ENCODE assay signal across 18 mouse cellular contexts in the genomic region with DNA sequence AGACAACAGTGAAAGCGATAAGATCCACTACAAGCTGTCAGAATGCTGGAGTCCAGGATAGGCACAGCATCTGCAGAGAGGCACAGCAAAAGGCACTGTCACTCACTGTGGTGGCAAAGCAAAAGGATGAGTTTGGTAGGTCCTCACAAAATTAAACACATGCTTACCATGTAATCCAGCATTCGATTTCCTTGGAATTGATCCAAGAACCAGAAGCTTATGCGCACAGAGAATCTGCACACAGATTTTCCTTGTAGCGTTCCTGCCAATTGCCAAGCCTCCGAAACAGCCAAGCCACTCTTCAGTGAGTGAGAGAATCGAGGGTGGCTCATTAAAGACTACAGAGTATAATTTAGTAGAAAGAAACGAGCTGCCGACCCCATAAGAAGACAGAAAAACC. TPM values are rescaled to one million over a fixed set of nuclear protein-coding genes. Genes with fewer than 3 reads are reported as not detected.
DNase-seq lines count a peak whose midpoint lies in the region; ATAC-seq and TF ChIP-seq lines count a peak whose summit lies in the region.
"Had no signal": no experiment of that assay in that cellular context is flagged by ENCODE, and none has a peak within 500 bp of the region (broad histone marks: within the 10 kb centered on the region; RNA-seq: fewer than 3 reads in every experiment).

No protein-coding gene starts in this region.

- intact Hi-C loops in left cerebral cortex, postnatal 14 days (cut with DNase I) = loop anchor here (10.0 kb wide), 1 partner anchor 235 kb away; no protein-coding TSS in a partner anchor
- intact Hi-C loops in left cerebral cortex, adult 2 months (cut with DNase I) = loop anchor here (5.0 kb wide), 1 partner anchor 128 kb away; no protein-coding TSS in a partner anchor

- no peak overlapping the region for H3K9ac ChIP-seq in embryonic facial prominence, embryonic 14.5 days (ENCODE audit: low read depth, low read length)

- 61% methylated on average over 8 of the region's 8 CpGs for WGBS in embryonic facial prominence, embryonic 14.5 days
- 88% methylated on average over 8 of the region's 8 CpGs for WGBS in embryonic facial prominence, embryonic 10.5 days

- no peak overlapping the region for H3K27ac ChIP-seq in embryonic facial prominence, embryonic 14.5 days (replicated peaks; ENCODE audit: low read depth, low read length)
- H3K27ac ChIP-seq in embryonic facial prominence, embryonic 10.5 days (replicated peaks) = no peak overlapping the region
- no peak overlapping the region for H3K27ac ChIP-seq in left cerebral cortex, adult 2 months

- no peaks in the 10 kb centered on the region for H3K9me3 ChIP-seq in embryonic facial prominence, embryonic 14.5 days (ENCODE audit: control insufficient read depth, low read length)
- no peaks in the 10 kb centered on the region for H3K9me3 ChIP-seq in embryonic facial prominence, embryonic 10.5 days

- no peak overlapping the region for H3K4me3 ChIP-seq in embryonic facial prominence, embryonic 14.5 days (ENCODE audit: low read depth, low read length)
- no peak overlapping the region for H3K4me3 ChIP-seq in embryonic facial prominence, embryonic 10.5 days
- H3K4me3 ChIP-seq in left cerebral cortex, adult 2 months = no peak overlapping the region

- H3K4me1 ChIP-seq in embryonic facial prominence, embryonic 14.5 days (ENCODE audit: control insufficient read depth, insufficient read depth, low read length) = no peaks in the 10 kb centered on the region
- no peaks in the 10 kb centered on the region for H3K4me1 ChIP-seq in embryonic facial prominence, embryonic 10.5 days

- TF ChIP-seq CTCF in left cerebral cortex, adult 2 months (IDR thresholded peaks at IDR 0.05) = no peak

- no peaks in the 10 kb centered on the region for H3K36me3 ChIP-seq in embryonic facial prominence, embryonic 14.5 days (ENCODE audit: control insufficient read depth, insufficient read depth, low read length)
- no peaks in the 10 kb centered on the region for H3K36me3 ChIP-seq in embryonic facial prominence, embryonic 10.5 days (replicated peaks)

- H3K4me2 ChIP-seq in embryonic facial prominence, embryonic 14.5 days (ENCODE audit: low read depth, low read length) = no peak overlapping the region

- ATAC-seq in embryonic facial prominence, embryonic 14.5 days (ENCODE audit: low read depth) = no peak
- ATAC-seq: inflammation-experienced regulatory T-cells, adult 6 months had no signal

- DNase-seq in embryonic facial prominence, embryonic 14.5 days (ENCODE audit: low spot score) = peak; percentile 66
- DNase-seq in embryonic facial prominence, embryonic 10.5 days (ENCODE audit: low spot score) = no peak
- DNase-seq in left cerebral cortex, postnatal 14 days (ENCODE audit: low spot score in 2 of 2) = peak; percentile 21 to 55
- DNase-seq in left cerebral cortex, adult 2 months (ENCODE audit: extremely low spot score in 1 of 2, low spot score in 2 of 2) = no peak
- DNase-seq in layer of hippocampus, adult 18-20 months (ENCODE audit: low spot score in 2 of 2) = peak; percentile 45 to 76
- DNase-seq in right cerebral cortex, postnatal 25 days = peak; percentile 18
- no peak for DNase-seq in adipocyte (ENCODE audit: low spot score)
- no peak for DNase-seq in adrenal gland, adult 2 months
- DNase-seq: adrenal gland, postnatal 25 days; cerebellum, adult 11 months; kidney, postnatal 10 days; thymus, adult 2 months had no signal

- no peaks in the 10 kb centered on the region for H3K27me3 ChIP-seq in embryonic facial prominence, embryonic 14.5 days (replicated peaks; ENCODE audit: control insufficient read depth, insufficient read depth, low read length)
- no peaks in the 10 kb centered on the region for H3K27me3 ChIP-seq in embryonic facial prominence, embryonic 10.5 days (replicated peaks; ENCODE audit: low read depth, poor library complexity, severe bottlenecking)

RNA-seq across cellular contexts. Expression of gene Tas2r138, which starts 2.9 kb away (rescaled TPM):
- not detected in 2 replicates for polyA plus RNA-seq in embryonic facial prominence, embryonic 14.5 days (2014; fragmentation: Nextera tagmentation; extraction: Ambion mirVana)
- polyA plus RNA-seq in embryonic facial prominence, embryonic 10.5 days (2016; fragmentation: Nextera tagmentation; extraction: Ambion mirVana) = not detected in 2 replicates
- not detected for total RNA-seq in left cerebral cortex, postnatal 14 days (2021)
- total RNA-seq in left cerebral cortex, adult 2 months (2021) = not detected
- not detected for total RNA-seq in layer of hippocampus, adult 18-20 months (2021)
- not detected for total RNA-seq in adrenal gland, adult 2 months (2021)
- polyA plus RNA-seq in adrenal gland, adult 2 months (2012; rRNA removed) = not detected in 2 replicates
- total RNA-seq: adrenal gland, postnatal 25 days; liver, adult 2 months had no signal
- polyA plus RNA-seq: gonadal fat pad, adult 2 months; heart, postnatal 0 days; inflammation-experienced regulatory T-cells, adult 6 months; lung, embryonic 16.5 days; neural tube, embryonic 11.5 days had no signal

RNA-seq across cellular contexts. Expression of gene Mgam, which starts 18.4 kb away (rescaled TPM):
- polyA plus RNA-seq in embryonic facial prominence, embryonic 14.5 days (2014; fragmentation: Nextera tagmentation; extraction: Ambion mirVana) = 0.07 and 0.14 TPM in 2 replicates
- polyA plus RNA-seq in embryonic facial prominence, embryonic 10.5 days (2016; fragmentation: Nextera tagmentation; extraction: Ambion mirVana) = 0.04 TPM in 1 of 2 replicates, not detected in the other
- not detected for total RNA-seq in left cerebral cortex, postnatal 14 days (2021)
- total RNA-seq in left cerebral cortex, adult 2 months (2021) = under 1 TPM in 1 of 2 experiments, not detected in 1; 0.65 TPM
- not detected for total RNA-seq in layer of hippocampus, adult 18-20 months (2021)
- total RNA-seq in adrenal gland, adult 2 months (2021) = 1 to 10 TPM in 1 of 2 experiments, under 1 TPM in 1; 0.31 to 1.9 TPM
- polyA plus RNA-seq in adrenal gland, adult 2 months (2012; rRNA removed) = 0.09 and 0.38 TPM in 2 replicates

RNA-seq across cellular contexts. Expression of gene Clec5a, which starts 24.6 kb away (rescaled TPM):
- 1.6 and 2.1 TPM in 2 replicates for polyA plus RNA-seq in embryonic facial prominence, embryonic 14.5 days (2014; fragmentation: Nextera tagmentation; extraction: Ambion mirVana)
- polyA plus RNA-seq in embryonic facial prominence, embryonic 10.5 days (2016; fragmentation: Nextera tagmentation; extraction: Ambion mirVana) = 0.37 and 0.44 TPM in 2 replicates
- under 1 TPM; 0.32 to 0.48 TPM for total RNA-seq in left cerebral cortex, postnatal 14 days (2021)
- total RNA-seq in left cerebral cortex, adult 2 months (2021) = 1 to 10 TPM; 1.2 to 1.4 TPM
- 1 to 10 TPM in 1 of 2 experiments, under 1 TPM in 1; 0.99 to 1.4 TPM for total RNA-seq in layer of hippocampus, adult 18-20 months (2021)
- 1 to 10 TPM in 1 of 2 experiments, under 1 TPM in 1; 0.92 to 2.9 TPM for total RNA-seq in adrenal gland, adult 2 months (2021)
- 0.06 TPM in 1 of 2 replicates, not detected in the other for polyA plus RNA-seq in adrenal gland, adult 2 months (2012; rRNA removed)
- polyA plus RNA-seq: inflammation-experienced regulatory T-cells, adult 6 months; liver, adult 2 months had no signal

RNA-seq across cellular contexts. Expression of gene Olfr460, which starts 41.0 kb away (rescaled TPM):
- 0.15 TPM in 1 of 2 replicates, not detected in the other for polyA plus RNA-seq in embryonic facial prominence, embryonic 14.5 days (2014; fragmentation: Nextera tagmentation; extraction: Ambion mirVana)
- polyA plus RNA-seq in embryonic facial prominence, embryonic 10.5 days (2016; fragmentation: Nextera tagmentation; extraction: Ambion mirVana) = not detected in 2 replicates
- not detected for total RNA-seq in left cerebral cortex, postnatal 14 days (2021)
- total RNA-seq in left cerebral cortex, adult 2 months (2021) = not detected
- total RNA-seq in layer of hippocampus, adult 18-20 months (2021) = not detected
- total RNA-seq in adrenal gland, adult 2 months (2021) = not detected
- polyA plus RNA-seq in adrenal gland, adult 2 months (2012; rRNA removed) = not detected in 2 replicates
- total RNA-seq: adrenal gland, postnatal 25 days; liver, adult 2 months had no signal
- polyA plus RNA-seq: gonadal fat pad, adult 2 months; heart, postnatal 0 days; inflammation-experienced regulatory T-cells, adult 6 months; liver, adult 2 months; lung, embryonic 16.5 days; neural tube, embryonic 11.5 days; thymus, adult 2 months had no signal

RNA-seq across cellular contexts. Expression of gene Olfr461, which starts 55.4 kb away (rescaled TPM):
- not detected in 2 replicates for polyA plus RNA-seq in embryonic facial prominence, embryonic 14.5 days (2014; fragmentation: Nextera tagmentation; extraction: Ambion mirVana)
- 0.09 and 0.16 TPM in 2 replicates for polyA plus RNA-seq in embryonic facial prominence, embryonic 10.5 days (2016; fragmentation: Nextera tagmentation; extraction: Ambion mirVana)
- total RNA-seq in left cerebral cortex, postnatal 14 days (2021) = not detected
- total RNA-seq in left cerebral cortex, adult 2 months (2021) = not detected
- total RNA-seq in layer of hippocampus, adult 18-20 months (2021) = not detected
- not detected for total RNA-seq in adrenal gland, adult 2 months (2021)
- not detected in 2 replicates for polyA plus RNA-seq in adrenal gland, adult 2 months (2012; rRNA removed)
- total RNA-seq: adrenal gland, postnatal 25 days; liver, adult 2 months had no signal
- polyA plus RNA-seq: gonadal fat pad, adult 2 months; inflammation-experienced regulatory T-cells, adult 6 months; liver, adult 2 months; lung, embryonic 16.5 days; neural tube, embryonic 11.5 days; thymus, adult 2 months had no signal

Comparison
In these comparisons a context has a peak if more than half of its experiments do, and no peak if none do; other contexts are left out.
1. DNase-seq: peak in embryonic facial prominence, embryonic 14.5 days (single experiment), left cerebral cortex, postnatal 14 days (2 of 2), layer of hippocampus, adult 18-20 months (2 of 2) and right cerebral cortex, postnatal 25 days (single experiment); none in embryonic facial prominence, embryonic 10.5 days (single experiment), left cerebral cortex, adult 2 months (0 of 2), adipocyte (single experiment) and adrenal gland, adult 2 months (single experiment).